Mouse (Mus musculus) C2C12 (cell line): ENCODE data around the gene Ndufv3. TPM values are rescaled to one million over a fixed set of nuclear protein-coding genes. Genes with fewer than 3 reads are reported as not detected.
A peak's percentile ranks its signal among the peaks of the same experiment; 100 is the strongest.

Source experiments
- H3K27me3 ChIP-seq: one replicate; pipeline ENCODE4 v1.6.1; 2011; ENCODE audit not compliant: control insufficient read depth, insufficient read depth, insufficient read length
- H3K36me3 ChIP-seq: one replicate; pipeline ENCODE4 v1.6.1; 2011; ENCODE audit not compliant: control insufficient read depth, insufficient read depth
- H3K4me3 ChIP-seq: one replicate; pipeline ENCODE4 v1.5.1; 2011; ENCODE audit warnings: mild to moderate bottlenecking, control low read depth; ENCODE audit not compliant: poor library complexity, insufficient read depth, severe bottlenecking
- H3K79me2 ChIP-seq: one replicate; pipeline ENCODE4 v1.6.1; 2011; ENCODE audit not compliant: control insufficient read depth, insufficient read depth
- H3K79me3 ChIP-seq: one replicate; pipeline ENCODE4 v1.6.1; 2011; ENCODE audit warnings: low read depth, control low read depth
- H3ac ChIP-seq: one replicate; pipeline ENCODE3; 2011; ENCODE audit warnings: low read depth; ENCODE audit not compliant: control insufficient read depth, insufficient read length
- CEBPB ChIP-seq: IDR thresholded peaks from one replicate; pipeline ENCODE4 v1.6.1; 2011; ENCODE audit warnings: low read depth, mild to moderate bottlenecking, control low read depth, moderate library complexity
- CTCF ChIP-seq: IDR thresholded peaks from one replicate; pipeline ENCODE4 v1.5.1; 2011; ENCODE audit not compliant: control insufficient read depth, insufficient read depth, insufficient read length
- FOSL1 ChIP-seq: IDR thresholded peaks from one replicate; pipeline ENCODE4 v1.8.0; 2011; ENCODE audit warnings: mild to moderate bottlenecking, low read length; ENCODE audit not compliant: poor library complexity, insufficient read depth, severe bottlenecking
- MAX ChIP-seq: IDR thresholded peaks from one replicate; pipeline ENCODE4 v1.6.1; 2011; ENCODE audit warnings: mild to moderate bottlenecking, control low read depth
- MYOD1 ChIP-seq: IDR thresholded peaks from one replicate; pipeline ENCODE4 v1.6.1; 2011; ENCODE audit warnings: low read depth; ENCODE audit not compliant: control insufficient read depth, insufficient read length
- MYOG ChIP-seq: IDR thresholded peaks from one replicate; pipeline ENCODE4 v1.6.1; 2011; ENCODE audit not compliant: control insufficient read depth, insufficient read length; ENCODE audit errors: extremely low read depth
- USF1 ChIP-seq: IDR thresholded peaks from one replicate; pipeline ENCODE4 v1.6.1; 2011; ENCODE audit warnings: low read depth, mild to moderate bottlenecking, control low read depth, moderate library complexity
- polyA plus RNA-seq: library from polyadenylated mRNA; unstranded; fragments of >200 nt; fragmentation: generic; extraction: Trizol; gene quantifications from one replicate; pipeline ENCODE4 v1.2.1, GENCODE M21; 2012; ENCODE audit warnings: missing spikeins

The Ndufv3 gene
- polyA plus RNA-seq, 1 experiment, result 178 TPM

DNA sequence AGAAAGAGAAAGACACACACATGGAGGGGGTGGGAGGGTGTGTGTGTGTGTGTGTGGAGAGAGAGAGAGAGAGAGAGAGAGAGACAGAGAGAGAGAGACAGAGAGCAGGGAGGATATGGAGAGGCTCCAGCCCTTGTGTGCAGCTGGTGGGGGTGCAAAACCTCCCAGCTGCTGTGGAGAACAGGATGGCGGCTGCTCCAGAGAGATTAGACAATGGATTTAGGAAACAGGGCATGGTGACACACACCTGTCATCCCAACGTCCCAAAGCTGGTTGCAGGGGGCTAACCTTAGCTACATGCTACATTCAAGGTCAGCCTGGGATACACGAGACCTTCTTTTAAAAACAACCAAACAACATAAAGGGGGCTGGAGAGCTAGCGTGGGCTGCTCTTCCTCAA is 36.3 kb downstream of the Ndufv3 start:
- Histone ChIP-seq H3K4me3 (no peak overlapping the region), H3K79me3 (no peaks in the 10 kb centered on the region), H3ac (no peak overlapping the region), H3K36me3 (no peaks in the 10 kb centered on the region), H3K79me2 (no peaks in the 10 kb centered on the region), H3K27me3 (no peaks in the 10 kb centered on the region)
- TF ChIP-seq MYOG (no peak), MYOD1 (no peak), FOSL1 (no peak), CEBPB (no peak), MAX (no peak)

DNA sequence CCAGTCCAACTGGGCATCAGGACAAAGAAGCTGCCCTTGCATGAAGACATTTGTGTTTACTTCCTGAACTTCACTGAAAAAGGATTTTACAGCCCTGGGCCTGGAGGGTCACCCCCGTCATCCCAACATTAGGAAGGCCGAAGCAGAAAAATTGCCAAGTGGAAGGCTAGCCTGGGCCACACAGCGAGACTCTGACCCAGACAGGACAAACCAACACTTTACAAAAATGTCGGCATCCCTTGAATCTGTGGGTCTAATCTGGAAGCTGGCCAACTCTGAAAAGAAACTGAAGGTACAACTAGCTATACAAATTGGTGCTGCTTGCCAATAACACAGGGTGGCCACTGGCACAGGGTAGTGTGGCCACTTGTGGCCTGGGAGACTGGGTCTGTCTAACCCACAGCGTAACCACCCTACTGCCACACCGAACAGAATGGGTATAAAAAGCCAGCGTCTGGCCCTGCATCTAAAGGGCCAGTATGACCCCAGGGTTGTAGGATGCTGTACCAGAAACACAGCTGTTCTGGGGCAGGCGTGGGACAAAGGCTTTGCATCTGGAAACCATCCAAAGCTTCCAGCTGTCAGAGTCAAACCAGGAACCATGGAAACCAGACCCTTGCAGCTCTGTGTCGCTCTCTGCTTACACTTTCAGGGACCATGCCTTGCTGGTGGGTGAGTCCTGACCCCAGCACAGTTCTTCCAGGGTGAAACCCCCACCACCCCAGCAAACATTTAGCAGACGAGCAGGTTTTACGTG is 37.4 kb downstream of the Ndufv3 start:
- no peaks in the 10 kb centered on the region for H3K79me3 ChIP-seq
- H3K36me3 ChIP-seq, result no peaks in the 10 kb centered on the region
- no peak overlapping the region for H3K4me3 ChIP-seq
- no peaks in the 10 kb centered on the region for H3K79me2 ChIP-seq
- TF ChIP-seq USF1 (no peak), MYOD1 (peak; percentile 52), MYOG (no peak), CEBPB (no peak), MAX (no peak)
- H3K27me3 ChIP-seq, result no peaks in the 10 kb centered on the region
- no peak overlapping the region for H3ac ChIP-seq

DNA sequence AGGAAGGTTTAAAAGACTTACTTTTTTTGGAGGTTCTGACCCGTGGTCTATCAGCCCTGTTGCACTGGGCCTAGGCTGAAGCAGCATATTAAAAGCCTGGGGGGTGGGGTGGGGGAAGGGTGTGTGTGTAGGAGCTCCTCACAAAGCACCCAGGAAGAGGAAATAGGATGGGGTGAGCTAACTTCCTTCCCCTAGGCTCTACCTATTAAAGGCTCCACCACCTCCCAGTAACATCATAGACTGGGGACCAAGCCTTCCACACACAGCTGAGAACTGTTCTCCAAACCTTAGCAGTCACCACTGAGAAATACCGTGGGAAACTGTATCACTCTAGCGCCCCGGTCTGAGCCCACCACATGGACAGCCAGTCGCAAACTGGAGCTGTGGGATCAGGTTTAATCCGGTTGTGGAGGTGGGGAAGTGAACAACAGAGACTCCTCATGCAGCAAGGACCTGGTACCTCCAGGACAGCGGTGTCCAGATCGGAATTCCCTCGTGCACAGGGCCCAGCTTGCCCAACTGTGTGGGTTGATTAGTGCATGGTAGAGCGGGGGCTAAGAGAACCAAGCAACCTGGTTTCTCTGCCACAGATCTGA is 38.1 kb downstream of the Ndufv3 start:
- TF ChIP-seq MYOD1 (no peak), MYOG (no peak), CEBPB (no peak), CTCF (no peak), MAX (no peak), USF1 (no peak), FOSL1 (no peak)
- Histone ChIP-seq H3K79me2 (no peaks in the 10 kb centered on the region), H3K36me3 (no peaks in the 10 kb centered on the region), H3K79me3 (no peaks in the 10 kb centered on the region), H3ac (no peak overlapping the region), H3K27me3 (no peaks in the 10 kb centered on the region), H3K4me3 (no peak overlapping the region)

DNA sequence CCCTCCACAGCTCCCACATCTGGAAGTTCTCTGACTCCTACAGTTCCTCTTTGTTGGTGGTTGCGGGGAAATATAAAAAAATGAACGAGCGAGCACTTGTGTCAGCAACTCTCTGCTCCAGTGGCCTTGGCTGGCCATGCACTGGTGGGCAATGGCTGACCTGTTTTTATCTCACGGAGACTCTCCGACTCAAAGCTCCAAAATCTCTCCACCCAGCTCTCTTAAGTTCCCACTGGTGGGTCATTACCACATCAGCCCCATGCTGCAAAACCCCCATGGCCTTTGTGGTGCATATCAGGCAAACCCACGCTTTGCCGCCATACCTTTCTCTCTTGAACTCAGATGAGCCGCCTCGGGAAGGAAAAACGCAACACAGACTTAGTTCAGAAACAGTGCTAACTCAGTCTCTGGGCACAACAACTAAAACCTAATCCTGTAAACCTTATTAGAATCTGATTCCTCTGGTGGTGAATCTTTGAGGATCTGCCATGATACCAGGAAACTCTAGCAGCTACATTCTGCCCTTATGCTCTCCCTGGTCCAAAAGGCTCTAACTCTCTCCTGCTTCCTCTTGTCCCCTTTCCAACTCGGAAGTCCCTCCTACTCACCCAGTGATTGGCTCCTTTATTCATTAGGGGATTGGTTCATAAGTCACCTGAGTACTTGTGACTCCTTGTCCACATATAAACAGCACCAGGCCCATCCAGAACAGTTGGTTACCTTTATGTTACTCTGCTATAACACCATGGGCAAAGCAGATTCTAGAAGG is 39.3 kb downstream of the Ndufv3 start:
- Histone ChIP-seq H3K4me3 (no peak overlapping the region), H3K79me3 (no peaks in the 10 kb centered on the region)

DNA sequence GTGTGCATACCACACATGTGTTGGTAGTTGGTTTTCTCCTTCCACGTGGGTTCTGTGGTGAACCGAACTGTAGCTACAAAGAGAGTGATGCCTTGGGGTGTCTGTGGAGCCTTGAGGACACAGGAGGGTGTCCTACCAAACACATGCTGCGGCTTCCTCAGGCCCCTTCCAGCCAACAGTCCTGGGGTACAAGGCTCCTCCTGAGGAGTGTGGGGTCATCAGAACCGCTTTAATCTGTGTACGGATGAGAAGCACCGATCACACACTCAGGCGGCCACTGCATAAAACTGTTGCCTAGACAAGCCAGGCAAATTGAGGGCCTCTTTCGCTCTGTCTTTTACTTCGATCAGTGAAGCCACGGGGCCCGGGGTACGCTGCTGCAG is 43.7 kb downstream of the Ndufv3 start:
- H3K79me2 ChIP-seq, result peaks cover 34% of the 10 kb centered on the region
- H3ac ChIP-seq, result peak overlapping the region; percentile 67
- no peak for TF ChIP-seq USF1
- no peak for TF ChIP-seq CEBPB
- TF ChIP-seq CTCF, result no peak
- TF ChIP-seq MYOG, result no peak
- no peak for TF ChIP-seq FOSL1
- no peak for TF ChIP-seq MYOD1
- no peak for TF ChIP-seq MAX
- H3K36me3 ChIP-seq, result peaks cover 4% of the 10 kb centered on the region
- peaks cover 28% of the 10 kb centered on the region for H3K79me3 ChIP-seq
- peak overlapping the region; percentile 34 for H3K4me3 ChIP-seq
- H3K27me3 ChIP-seq, result no peaks in the 10 kb centered on the region

More for the DNA sequence above, 39.3 kb downstream of the Ndufv3 start:
- TF ChIP-seq CTCF (no peak), CEBPB (no peak), USF1 (no peak), MYOG (no peak), MAX (no peak), MYOD1 (no peak)
- H3K79me2 ChIP-seq, result no peaks in the 10 kb centered on the region
- H3ac ChIP-seq, result no peak overlapping the region
- no peaks in the 10 kb centered on the region for H3K27me3 ChIP-seq
- no peaks in the 10 kb centered on the region for H3K36me3 ChIP-seq
